Mouse (Mus musculus) bone marrow, adult 2 months (tissue): Measurements from ENCODE around the gene Bcam. TPM values are rescaled to one million over a fixed set of nuclear protein-coding genes. Genes with fewer than 3 reads are reported as not detected.

Source experiments
- H3K27ac ChIP-seq: fragments of 200-500 bp; 2 replicates; pipeline ENCODE4 v1.5.1; 2012; ENCODE audit warnings: low read depth, mild to moderate bottlenecking, control low read depth, inconsistent platforms, low read length; ENCODE audit not compliant: control insufficient read depth, poor library complexity, insufficient read depth
- H3K4me1 ChIP-seq: fragments of 200-500 bp; 2 replicates; pipeline ENCODE4 v1.6.1; 2011; ENCODE audit warnings: low read length; ENCODE audit not compliant: control insufficient read depth, insufficient read depth
- H3K4me3 ChIP-seq: fragments of 200-500 bp; replicated peaks from 2 replicates; pipeline ENCODE3; 2011; ENCODE audit warnings: mild to moderate bottlenecking, low read depth, low read length, control low read depth; ENCODE audit not compliant: control insufficient read depth
- CTCF ChIP-seq: fragments of 200-500 bp; IDR thresholded peaks from 2 replicates; pipeline ENCODE4 v1.5.1; 2011; ENCODE audit warnings: low read length, control low read depth; ENCODE audit not compliant: control insufficient read depth, insufficient read depth
- POLR2A ChIP-seq: fragments of 200-500 bp; IDR thresholded peaks from 2 replicates; pipeline ENCODE4 v1.6.1; 2011; ENCODE audit warnings: low read depth, mild to moderate bottlenecking, control low read depth, low read length, borderline replicate concordance; ENCODE audit not compliant: control insufficient read depth
- WGBS: fragments of 180-500 bp; shearing (Covaris S2); methylation state at CpG from one replicate; pipeline ENCODE4 v1.1.7; 2018; 5-methylcytosine and 5-hydroxymethylcytosine counted together
- polyA plus RNA-seq: library from polyadenylated mRNA; stranded (reverse); fragments of >200 nt; gene quantifications from 2 replicates; pipeline ENCODE4 v1.2.4, GENCODE M21; 2011; ENCODE audit warnings: low replicate concordance; ENCODE audit not compliant: missing spikeins, insufficient read depth, insufficient read length

Gene Bcam
- polyA plus RNA-seq: 0.79 and 4.5 TPM in 2 replicates

DNA sequence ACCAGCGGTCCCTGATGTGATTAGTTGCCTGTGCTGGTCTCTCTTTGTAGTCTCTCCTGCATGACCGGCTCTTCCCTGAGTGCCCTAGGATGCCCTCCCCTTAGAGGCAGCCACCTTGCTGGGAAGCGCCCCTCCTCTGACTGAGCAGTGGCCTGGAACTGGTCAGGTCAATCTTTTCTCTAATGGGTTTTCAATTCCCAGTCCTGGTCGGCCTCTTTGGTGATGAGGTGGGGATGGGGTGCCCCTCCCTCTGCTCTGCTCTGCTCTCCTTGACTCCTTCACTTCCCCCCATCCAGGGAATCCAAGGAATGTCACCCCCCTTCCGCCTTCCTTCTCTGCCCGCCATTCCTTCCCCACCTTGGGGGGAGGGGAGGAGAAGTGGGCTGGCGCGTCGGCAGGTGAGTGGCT is at the start of gene Bcam:
Gene Bcam, minus strand, starts transcription at position 33 of the 408 bp plus-strand sequence.
- WGBS: 55% methylated on average over 9 of the region's 9 CpGs
- H3K27ac ChIP-seq: no peak within 1 kb of the TSS
- H3K4me1 ChIP-seq: no peaks in the 10 kb centered on the region
- H3K4me3 ChIP-seq: no peak within 1 kb of the TSS
- no peak for TF ChIP-seq CTCF
- no peak for TF ChIP-seq POLR2A

DNA sequence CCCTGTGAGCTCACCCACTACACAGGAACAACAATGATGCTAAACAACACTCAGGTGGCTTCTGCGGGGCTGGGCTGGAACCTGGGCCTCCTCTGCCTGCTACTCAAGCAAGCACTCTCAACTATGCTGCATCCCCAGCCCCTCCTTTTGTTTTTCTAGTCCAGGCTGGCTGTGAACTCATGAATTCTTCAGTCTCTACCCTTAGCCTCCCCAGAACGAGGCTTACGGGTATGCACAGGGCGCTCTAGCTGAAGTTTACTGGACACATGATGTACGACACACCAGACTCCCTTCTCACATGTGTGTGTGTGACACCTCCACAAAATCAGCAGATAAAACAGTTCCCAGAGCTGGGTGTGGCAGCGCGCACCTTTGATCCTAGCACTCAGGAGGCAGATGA is 48.1 kb upstream of the Bcam start:
- 78% methylated on average over 7 of the region's 7 CpGs for whole genome bisulfite sequencing
- H3K4me1 ChIP-seq: peaks cover 4% of the 10 kb centered on the region

DNA sequence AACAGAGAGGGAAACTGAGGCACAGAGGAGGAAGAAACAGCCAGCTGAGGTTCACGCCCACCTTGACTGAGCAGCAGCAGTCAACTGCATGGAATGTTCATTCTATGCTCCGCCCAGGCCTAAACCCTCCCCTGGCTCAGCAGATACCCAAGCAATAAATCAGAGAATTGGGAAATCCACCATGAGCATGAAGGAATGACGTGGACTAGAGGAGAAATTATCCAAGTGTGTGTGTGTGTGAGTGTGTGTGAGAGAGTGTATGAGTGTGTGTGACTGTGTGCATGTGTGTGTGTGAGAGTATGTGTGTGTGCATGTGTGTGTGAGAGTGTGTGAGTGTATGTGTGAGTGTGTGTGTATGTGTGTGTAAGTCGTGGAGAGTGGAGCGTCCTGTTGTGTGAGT is 47.6 kb upstream of the Bcam start:
- Histone ChIP-seq H3K4me1 (peaks cover 4% of the 10 kb centered on the region), H3K27ac (peak overlapping the region; percentile 79; the same call in 1 of the 2 replicates), H3K4me3 (no peak overlapping the region)
- 74% methylated on average over 5 of the region's 5 CpGs for WGBS
- TF ChIP-seq CTCF: no peak
- TF ChIP-seq POLR2A: no peak

More for the DNA sequence above, 48.1 kb upstream of the Bcam start:
- TF ChIP-seq POLR2A: no peak
- no peak for TF ChIP-seq CTCF
- Histone ChIP-seq H3K4me3 (no peak overlapping the region), H3K27ac (no peak overlapping the region)

DNA sequence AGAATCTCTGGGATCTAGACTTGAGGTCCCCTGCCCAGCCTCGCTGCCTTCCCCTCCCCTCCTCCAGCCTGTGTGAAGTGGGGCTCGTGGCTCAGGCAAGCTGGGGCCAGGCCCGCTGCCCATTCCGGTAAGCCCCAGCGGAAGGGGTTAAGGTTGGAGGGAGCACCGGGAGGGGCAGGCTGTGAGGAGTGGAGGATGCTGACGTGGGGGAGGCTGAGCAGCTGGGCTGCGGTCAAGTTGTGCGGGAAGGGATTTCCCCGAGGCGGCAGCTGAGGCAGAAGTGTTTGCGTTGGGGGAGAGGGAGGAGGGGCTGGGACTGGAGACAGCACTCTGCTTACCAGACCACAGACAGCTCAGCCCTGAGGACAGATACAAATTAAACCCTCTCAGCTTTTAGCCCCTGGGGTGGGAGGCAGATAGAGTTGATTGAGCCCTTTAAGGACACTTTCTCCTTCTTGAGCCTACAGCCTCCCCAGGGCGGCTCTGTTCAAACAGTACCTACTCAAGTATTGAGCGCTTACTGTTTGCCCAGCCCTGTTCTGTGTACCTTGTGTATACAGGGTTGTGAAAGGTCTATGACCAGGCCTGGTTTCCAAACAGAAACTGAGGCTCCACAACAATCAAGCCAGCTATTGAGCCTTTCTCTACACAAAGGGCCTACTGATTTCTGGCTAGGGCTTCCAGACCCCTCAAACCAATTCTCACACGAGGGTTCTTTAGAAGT is 46.7 kb upstream of the Bcam start:
- no peak for TF ChIP-seq CTCF
- peak; percentile 42; the same call in 1 of the 2 replicates for TF ChIP-seq POLR2A
- H3K4me3 ChIP-seq: peak overlapping the region; percentile 63
- H3K4me1 ChIP-seq: peaks cover 4% of the 10 kb centered on the region
- peak overlapping the region; percentile 79 for H3K27ac ChIP-seq
- WGBS: 7% methylated on average over 15 of the region's 15 CpGs

DNA sequence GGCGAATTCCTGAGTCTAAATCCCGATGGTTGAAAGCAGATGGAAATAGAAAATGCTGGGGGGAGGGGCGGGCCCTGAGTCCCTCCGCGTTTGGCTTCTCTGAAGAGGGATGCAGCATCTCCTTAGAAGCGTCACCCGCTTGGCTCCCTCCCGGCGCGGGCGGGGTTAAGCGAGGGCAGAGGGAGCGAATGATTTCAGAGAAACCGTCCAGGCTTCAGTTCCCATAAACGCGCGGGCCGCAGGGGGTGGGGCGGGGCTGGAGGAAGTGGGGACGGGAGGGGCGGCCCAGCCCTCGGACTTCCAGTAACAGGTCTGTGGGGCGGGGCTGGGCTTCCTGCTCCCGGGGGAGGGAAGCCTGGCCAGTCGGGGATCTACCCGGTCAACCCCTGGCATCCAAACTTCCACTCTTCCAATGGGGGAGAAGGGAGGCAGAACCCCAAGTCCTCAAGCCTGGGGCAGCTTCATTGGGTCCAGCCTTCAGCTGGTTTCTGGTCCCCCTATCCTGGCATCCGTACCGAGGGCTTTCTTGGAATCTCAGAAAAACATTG is 45.5 kb upstream of the Bcam start:
- Histone ChIP-seq H3K4me3 (peak overlapping the region; percentile 63), H3K27ac (peak overlapping the region; percentile 90), H3K4me1 (peaks cover 4% of the 10 kb centered on the region)
- 1% methylated on average over 28 of the region's 28 CpGs for WGBS
- TF ChIP-seq CTCF (no peak), POLR2A (0 out of 2 replicates have a peak, but pooled peaks have one; percentile 28)

DNA sequence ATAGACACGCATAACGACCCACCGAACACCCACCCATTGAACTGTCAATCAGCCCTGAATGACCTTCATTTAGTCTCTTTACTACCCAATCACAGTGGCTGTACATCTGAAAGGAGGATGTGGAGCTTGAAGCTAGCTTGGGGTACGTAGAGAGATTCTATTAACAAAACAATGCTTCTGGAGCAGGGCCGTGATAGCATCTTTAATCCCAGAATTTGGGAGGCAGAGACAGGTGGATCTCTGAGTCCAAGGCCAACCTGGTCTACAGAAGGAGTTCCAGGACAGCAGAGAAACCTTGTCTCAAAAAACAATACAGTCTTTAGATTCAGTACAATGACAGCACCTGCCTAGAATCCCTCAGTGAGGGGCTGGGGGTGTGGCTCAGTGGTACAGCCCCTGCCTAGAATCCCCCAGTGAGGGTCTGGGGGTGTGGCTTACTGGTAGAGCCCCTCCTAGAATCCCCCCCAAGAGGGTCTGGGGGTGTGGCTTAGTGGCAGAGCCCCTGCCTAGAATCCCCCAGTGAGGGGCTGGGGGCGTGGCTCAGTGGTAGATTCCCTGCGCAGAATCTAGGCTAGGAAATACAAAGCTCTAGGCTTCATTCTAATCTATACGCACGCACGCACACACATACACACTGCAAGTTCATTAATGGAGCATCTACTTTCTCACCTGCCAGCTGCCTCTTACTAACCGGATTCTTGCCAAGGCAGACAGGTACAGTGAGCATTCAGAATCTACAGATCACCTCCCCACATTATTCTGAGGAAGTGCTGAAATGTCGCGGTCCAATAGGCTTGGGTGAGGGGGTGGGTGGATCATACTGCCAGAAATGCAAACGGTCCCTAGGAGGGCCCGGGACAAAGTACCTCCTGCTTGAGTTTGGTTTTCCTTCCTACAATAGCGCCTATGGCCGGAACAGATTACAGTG is 44.7 kb upstream of the Bcam start:
- TF ChIP-seq POLR2A (no peak), CTCF (no peak)
- peaks cover 4% of the 10 kb centered on the region for H3K4me1 ChIP-seq
- H3K4me3 ChIP-seq: peak overlapping the region; percentile 56
- 32% methylated on average over 17 of the region's 17 CpGs for WGBS
- peak overlapping the region; percentile 90 for H3K27ac ChIP-seq

DNA sequence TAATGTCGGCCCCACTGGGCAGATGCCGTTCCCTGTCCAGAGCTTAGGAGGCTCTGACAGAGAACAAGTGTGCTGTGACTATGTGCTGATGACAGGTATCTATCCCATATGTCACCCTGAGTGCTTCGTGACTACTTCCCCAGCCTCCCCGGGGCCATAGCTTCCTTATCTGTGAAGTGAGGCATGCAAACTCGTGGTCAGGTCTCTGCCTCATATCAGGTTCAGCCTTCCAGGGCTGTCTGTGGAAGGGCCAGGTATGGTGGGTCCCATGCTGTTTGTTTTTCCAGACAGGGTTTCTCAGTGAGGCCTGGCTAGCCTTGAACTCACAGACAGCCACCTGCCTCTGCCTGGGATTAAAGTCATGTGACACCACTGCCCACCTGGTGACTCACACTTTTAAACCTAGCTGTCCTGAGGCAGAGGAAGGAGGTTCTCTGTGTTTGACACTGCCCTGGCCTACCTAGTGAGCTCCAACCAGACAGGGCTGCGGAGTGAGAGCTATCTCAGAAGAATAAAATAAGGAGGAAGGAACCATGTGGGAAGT is 42.8 kb upstream of the Bcam start:
- Histone ChIP-seq H3K4me3 (no peak overlapping the region), H3K27ac (no peak overlapping the region), H3K4me1 (peaks cover 3% of the 10 kb centered on the region)
- TF ChIP-seq POLR2A (no peak), CTCF (no peak)
- WGBS: 35% methylated on average over 6 of the region's 6 CpGs
